Mouse (Mus musculus): ENCODE results near the gene D10Jhu81e. TPM values are rescaled to one million over a fixed set of nuclear protein-coding genes. Genes with fewer than 3 reads are reported as not detected.
"Not testable (repeated sequence)": the region's sequence is repeated elsewhere in the genome, so short reads cannot be mapped to it uniquely, and the experiment has no call there.

The D10Jhu81e gene
- polyA plus RNA-seq, 1 experiment from 2014 or later = 17.3 TPM

GRCm38 (mm10) chr10:78127931-78128330 lies 41.7 kb downstream of the D10Jhu81e start:
- Histone ChIP-seq H3K27me3 (ENCODE audit: control insufficient read depth, insufficient read depth, low read length) (no peaks in the 10 kb centered on the region), H3K27ac (no peak overlapping the region), H3K9me3 (ENCODE audit: control insufficient read depth, low read length) (no peaks in the 10 kb centered on the region), H3K9ac (no peak overlapping the region), H3K4me2 (replicated peaks) (no peak overlapping the region), H3K36me3 (replicated peaks; ENCODE audit: control insufficient read depth, insufficient read depth) (no peaks in the 10 kb centered on the region), H3K4me1 (replicated peaks; ENCODE audit: control insufficient read depth, insufficient read depth, low read length) (no peaks in the 10 kb centered on the region), H3K4me3 (replicated peaks; ENCODE audit: low read length) (no peak overlapping the region)
- ATAC-seq (ENCODE audit: low FRiP score) (no peak), DNase-seq (ENCODE audit: low spot score) (no peak)
- WGBS = 75% methylated on average over 1 of the region's 1 CpGs

- H3K27me3 ChIP-seq (ENCODE audit: control insufficient read depth, insufficient read depth, low read length) = no peaks in the 10 kb centered on the region
- no peaks in the 10 kb centered on the region for H3K36me3 ChIP-seq (replicated peaks; ENCODE audit: control insufficient read depth, insufficient read depth)
- no peaks in the 10 kb centered on the region for H3K4me1 ChIP-seq (replicated peaks; ENCODE audit: control insufficient read depth, insufficient read depth, low read length)
- no peak overlapping the region for H3K4me2 ChIP-seq (replicated peaks)
- no peak overlapping the region for H3K9ac ChIP-seq
- ATAC-seq (ENCODE audit: low FRiP score) = no peak
- H3K4me3 ChIP-seq (replicated peaks; ENCODE audit: low read length) = no peak overlapping the region
- H3K27ac ChIP-seq = no peak overlapping the region
- 63% methylated on average over 9 of the region's 9 CpGs for WGBS
- H3K9me3 ChIP-seq (ENCODE audit: control insufficient read depth, low read length) = no peaks in the 10 kb centered on the region
- DNase-seq (ENCODE audit: low spot score) = no peak
These were observed 42.3 kb downstream of the D10Jhu81e start for GRCm38 (mm10) chr10:78127046-78127870.

DNA sequence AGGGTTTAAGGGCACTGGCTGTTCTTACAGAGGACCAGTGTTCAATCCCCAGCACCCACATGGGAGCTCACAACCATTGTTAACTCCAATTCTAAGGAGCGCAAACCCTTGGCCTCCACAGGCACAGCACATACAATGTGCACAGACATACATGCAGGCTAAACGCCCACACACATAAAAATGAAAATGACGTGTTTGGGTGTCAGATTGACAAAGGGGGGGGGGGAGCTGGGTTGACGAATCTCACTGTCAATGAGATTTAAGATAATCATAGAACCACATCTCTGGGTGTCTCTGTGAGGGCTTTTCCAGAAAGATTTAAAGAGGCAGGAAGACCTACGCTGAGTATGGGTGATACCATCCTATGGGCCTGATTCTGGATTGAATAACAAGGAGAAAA lies 43.3 kb downstream of the D10Jhu81e start:
- no peak overlapping the region for H3K9ac ChIP-seq
- DNase-seq (ENCODE audit: low spot score) = no peak
- H3K4me2 ChIP-seq (replicated peaks) = no peak overlapping the region
- no peaks in the 10 kb centered on the region for H3K9me3 ChIP-seq (ENCODE audit: control insufficient read depth, low read length)
- H3K4me3 ChIP-seq (replicated peaks; ENCODE audit: low read length) = no peak overlapping the region
- no peaks in the 10 kb centered on the region for H3K27me3 ChIP-seq (ENCODE audit: control insufficient read depth, insufficient read depth, low read length)
- ATAC-seq (ENCODE audit: low FRiP score) = no peak
- no peaks in the 10 kb centered on the region for H3K36me3 ChIP-seq (replicated peaks; ENCODE audit: control insufficient read depth, insufficient read depth)
- H3K27ac ChIP-seq = no peak overlapping the region
- H3K4me1 ChIP-seq (replicated peaks; ENCODE audit: control insufficient read depth, insufficient read depth, low read length) = no peaks in the 10 kb centered on the region
- 94% methylated on average over 5 of the region's 5 CpGs for WGBS

GRCm38 (mm10) chr10:78125061-78125460 lies 44.5 kb downstream of the D10Jhu81e start:
- not testable (repeated sequence) for H3K4me2 ChIP-seq (replicated peaks); H3K27ac ChIP-seq; H3K27me3 ChIP-seq (ENCODE audit: control insufficient read depth, insufficient read depth, low read length); ATAC-seq (ENCODE audit: low FRiP score); H3K9me3 ChIP-seq (ENCODE audit: control insufficient read depth, low read length); H3K4me3 ChIP-seq (replicated peaks; ENCODE audit: low read length); DNase-seq (ENCODE audit: low spot score); H3K36me3 ChIP-seq (replicated peaks; ENCODE audit: control insufficient read depth, insufficient read depth); H3K4me1 ChIP-seq (replicated peaks; ENCODE audit: control insufficient read depth, insufficient read depth, low read length); H3K9ac ChIP-seq
- 84% methylated on average over 8 of the region's 8 CpGs for WGBS

- not testable (repeated sequence) for H3K4me1 ChIP-seq (replicated peaks; ENCODE audit: control insufficient read depth, insufficient read depth, low read length); H3K4me3 ChIP-seq (replicated peaks; ENCODE audit: low read length); ATAC-seq (ENCODE audit: low FRiP score); H3K4me2 ChIP-seq (replicated peaks); DNase-seq (ENCODE audit: low spot score); H3K27me3 ChIP-seq (ENCODE audit: control insufficient read depth, insufficient read depth, low read length); H3K27ac ChIP-seq; H3K9me3 ChIP-seq (ENCODE audit: control insufficient read depth, low read length); H3K9ac ChIP-seq; H3K36me3 ChIP-seq (replicated peaks; ENCODE audit: control insufficient read depth, insufficient read depth)
- 73% methylated on average over 6 of the region's 6 CpGs for WGBS
These were observed 45.4 kb downstream of the D10Jhu81e start for GRCm38 (mm10) chr10:78124137-78124536.

DNA sequence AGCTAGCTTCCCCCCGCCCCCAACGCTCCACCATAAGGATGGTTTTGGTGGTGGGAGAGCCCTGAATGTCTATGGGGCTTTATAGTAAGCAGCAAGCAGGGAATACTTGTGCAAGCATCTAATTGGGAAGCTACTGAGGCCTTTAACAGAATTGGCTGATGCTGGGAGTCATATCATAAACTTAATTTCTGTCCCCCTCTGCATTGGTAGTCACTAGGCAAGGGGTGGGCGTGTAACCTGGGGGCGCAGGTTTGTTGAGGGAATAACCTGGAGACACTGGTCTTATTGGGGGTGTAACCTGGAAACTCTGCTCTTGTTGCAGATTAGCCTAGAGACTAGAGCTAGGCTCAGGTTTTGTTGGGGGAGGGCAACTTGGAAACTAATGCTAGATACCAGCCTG lies 50.2 kb downstream of the D10Jhu81e start:
- Histone ChIP-seq H3K27me3 (ENCODE audit: control insufficient read depth, insufficient read depth, low read length) (no peaks in the 10 kb centered on the region), H3K27ac (no peak overlapping the region), H3K4me1 (replicated peaks; ENCODE audit: control insufficient read depth, insufficient read depth, low read length) (no peaks in the 10 kb centered on the region), H3K36me3 (replicated peaks; ENCODE audit: control insufficient read depth, insufficient read depth) (no peaks in the 10 kb centered on the region), H3K4me3 (replicated peaks; ENCODE audit: low read length) (no peak overlapping the region), H3K9ac (no peak overlapping the region), H3K9me3 (ENCODE audit: control insufficient read depth, low read length) (no peaks in the 10 kb centered on the region), H3K4me2 (replicated peaks) (no peak overlapping the region)
- no peak for DNase-seq (ENCODE audit: low spot score)
- no peak for ATAC-seq (ENCODE audit: low FRiP score)
- 93% methylated on average over 4 of the region's 4 CpGs for WGBS

- Histone ChIP-seq H3K9ac (no peak overlapping the region), H3K36me3 (replicated peaks; ENCODE audit: control insufficient read depth, insufficient read depth) (no peaks in the 10 kb centered on the region), H3K27ac (no peak overlapping the region), H3K4me1 (replicated peaks; ENCODE audit: control insufficient read depth, insufficient read depth, low read length) (no peaks in the 10 kb centered on the region), H3K4me2 (replicated peaks) (no peak overlapping the region), H3K27me3 (ENCODE audit: control insufficient read depth, insufficient read depth, low read length) (no peaks in the 10 kb centered on the region), H3K4me3 (replicated peaks; ENCODE audit: low read length) (no peak overlapping the region), H3K9me3 (ENCODE audit: control insufficient read depth, low read length) (no peaks in the 10 kb centered on the region)
- 87% methylated on average over 2 of the region's 2 CpGs for WGBS
- DNase-seq (ENCODE audit: low spot score) (no peak), ATAC-seq (ENCODE audit: low FRiP score) (no peak)
These were observed 54.4 kb downstream of the D10Jhu81e start for GRCm38 (mm10) chr10:78115153-78115552.

GRCm38 (mm10) chr10:78114521-78115092 lies 55.0 kb downstream of the D10Jhu81e start:
- H3K9me3 ChIP-seq (ENCODE audit: control insufficient read depth, low read length) = no peaks in the 10 kb centered on the region
- no peak for ATAC-seq (ENCODE audit: low FRiP score)
- 55% methylated on average over 4 of the region's 4 CpGs for WGBS
- no peaks in the 10 kb centered on the region for H3K4me1 ChIP-seq (replicated peaks; ENCODE audit: control insufficient read depth, insufficient read depth, low read length)
- no peak overlapping the region for H3K9ac ChIP-seq
- H3K27ac ChIP-seq = no peak overlapping the region
- H3K27me3 ChIP-seq (ENCODE audit: control insufficient read depth, insufficient read depth, low read length) = no peaks in the 10 kb centered on the region
- H3K4me3 ChIP-seq (replicated peaks; ENCODE audit: low read length) = no peak overlapping the region
- H3K36me3 ChIP-seq (replicated peaks; ENCODE audit: control insufficient read depth, insufficient read depth) = no peaks in the 10 kb centered on the region
- no peak overlapping the region for H3K4me2 ChIP-seq (replicated peaks)
- no peak for DNase-seq (ENCODE audit: low spot score)
